In the genomic region with DNA sequence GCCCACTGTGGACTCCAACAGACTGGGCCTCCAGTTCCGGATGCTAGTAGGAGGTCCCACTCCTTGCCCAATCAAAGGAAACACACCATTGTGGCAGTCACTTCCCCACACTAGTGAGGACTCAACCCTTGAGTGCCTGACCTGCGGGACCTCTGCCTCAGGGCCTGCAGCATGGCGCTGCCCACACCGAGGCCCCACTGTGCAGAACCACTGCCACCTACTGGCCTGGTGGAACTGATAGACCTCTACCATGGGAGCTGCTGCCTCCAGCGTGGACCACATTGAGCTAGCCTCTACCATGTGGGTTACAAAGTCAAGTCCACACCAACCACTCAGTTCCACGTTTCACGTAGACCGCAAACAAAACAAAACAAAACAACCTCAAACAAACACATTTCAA, we compare ENCODE assay signal across 15 mouse cellular contexts. TPM values are rescaled to one million over a fixed set of nuclear protein-coding genes. Genes with fewer than 3 reads are reported as not detected.
A peak's percentile ranks its signal among the peaks of the same experiment; 100 is the strongest.
DNase-seq lines count a peak whose midpoint lies in the region; ATAC-seq and TF ChIP-seq lines count a peak whose summit lies in the region.
"Had no signal": no experiment of that assay in that cellular context is flagged by ENCODE, and none has a peak within 500 bp of the region (broad histone marks: within the 10 kb centered on the region; RNA-seq: fewer than 3 reads in every experiment).

No protein-coding gene starts in this region.

- no peak overlapping the region for H3K27ac ChIP-seq in embryonic facial prominence, embryonic 13.5 days
- H3K27ac ChIP-seq in embryonic facial prominence, embryonic 10.5 days (replicated peaks): no peak overlapping the region
- H3K27ac ChIP-seq in neural tube, embryonic 12.5 days: no peak overlapping the region
- no peak overlapping the region for H3K27ac ChIP-seq in neural tube, embryonic 15.5 days (replicated peaks)
- no peak overlapping the region for H3K27ac ChIP-seq in hindbrain, postnatal 0 days
- H3K27ac ChIP-seq: forebrain, embryonic 10.5 days; macrophage had no signal

- no peak overlapping the region for H3K9ac ChIP-seq in embryonic facial prominence, embryonic 13.5 days
- no peak overlapping the region for H3K9ac ChIP-seq in neural tube, embryonic 12.5 days
- H3K9ac ChIP-seq in neural tube, embryonic 15.5 days (replicated peaks): no peak overlapping the region
- H3K9ac ChIP-seq in hindbrain, postnatal 0 days (replicated peaks; ENCODE audit: low read length): no peak overlapping the region

- TF ChIP-seq CTCF in hindbrain, postnatal 0 days (IDR thresholded peaks at IDR 0.05; ENCODE audit: low read depth): no peak

- no peak overlapping the region for H3K4me2 ChIP-seq in embryonic facial prominence, embryonic 13.5 days
- H3K4me2 ChIP-seq in neural tube, embryonic 12.5 days (replicated peaks): no peak overlapping the region
- no peak overlapping the region for H3K4me2 ChIP-seq in neural tube, embryonic 15.5 days
- H3K4me2 ChIP-seq in hindbrain, postnatal 0 days (ENCODE audit: low read depth, low read length): no peak overlapping the region

- no peaks in the 10 kb centered on the region for H3K4me1 ChIP-seq in embryonic facial prominence, embryonic 13.5 days
- 0 out of 2 replicates have a peak, but pooled peaks cover 3% of the 10 kb centered on the region for H3K4me1 ChIP-seq in embryonic facial prominence, embryonic 10.5 days
- H3K4me1 ChIP-seq in neural tube, embryonic 12.5 days: no peaks in the 10 kb centered on the region
- no peaks in the 10 kb centered on the region for H3K4me1 ChIP-seq in neural tube, embryonic 15.5 days
- no peaks in the 10 kb centered on the region for H3K4me1 ChIP-seq in hindbrain, postnatal 0 days (ENCODE audit: insufficient read depth, low read length)
- H3K4me1 ChIP-seq: forebrain, embryonic 10.5 days had no signal

- no peaks in the 10 kb centered on the region for H3K9me3 ChIP-seq in embryonic facial prominence, embryonic 13.5 days
- H3K9me3 ChIP-seq in embryonic facial prominence, embryonic 10.5 days: no peaks in the 10 kb centered on the region
- H3K9me3 ChIP-seq in neural tube, embryonic 12.5 days: no peaks in the 10 kb centered on the region
- no peaks in the 10 kb centered on the region for H3K9me3 ChIP-seq in neural tube, embryonic 15.5 days (replicated peaks)
- no peaks in the 10 kb centered on the region for H3K9me3 ChIP-seq in hindbrain, postnatal 0 days (ENCODE audit: low read length)
- H3K9me3 ChIP-seq: forebrain, embryonic 10.5 days had no signal

- 76% methylated on average over 8 of the region's 8 CpGs for WGBS in embryonic facial prominence, embryonic 13.5 days
- WGBS in embryonic facial prominence, embryonic 10.5 days: 73% methylated on average over 8 of the region's 8 CpGs
- WGBS in neural tube, embryonic 12.5 days: 81% methylated on average over 8 of the region's 8 CpGs
- WGBS in neural tube, embryonic 15.5 days: 77% methylated on average over 8 of the region's 8 CpGs
- WGBS in hindbrain, postnatal 0 days: 77% methylated on average over 8 of the region's 8 CpGs

- no peaks in the 10 kb centered on the region for H3K36me3 ChIP-seq in embryonic facial prominence, embryonic 13.5 days
- no peaks in the 10 kb centered on the region for H3K36me3 ChIP-seq in embryonic facial prominence, embryonic 10.5 days (replicated peaks)
- no peaks in the 10 kb centered on the region for H3K36me3 ChIP-seq in neural tube, embryonic 12.5 days
- no peaks in the 10 kb centered on the region for H3K36me3 ChIP-seq in neural tube, embryonic 15.5 days
- no peaks in the 10 kb centered on the region for H3K36me3 ChIP-seq in hindbrain, postnatal 0 days (ENCODE audit: insufficient read depth, low read length)
- H3K36me3 ChIP-seq: forebrain, embryonic 10.5 days had no signal

- no peak overlapping the region for H3K4me3 ChIP-seq in embryonic facial prominence, embryonic 13.5 days
- H3K4me3 ChIP-seq in embryonic facial prominence, embryonic 10.5 days: no peak overlapping the region
- H3K4me3 ChIP-seq in neural tube, embryonic 12.5 days: no peak overlapping the region
- no peak overlapping the region for H3K4me3 ChIP-seq in neural tube, embryonic 15.5 days (replicated peaks)
- no peak overlapping the region for H3K4me3 ChIP-seq in hindbrain, postnatal 0 days (ENCODE audit: low read length)
- H3K4me3 ChIP-seq: forebrain, embryonic 10.5 days; myocyte had no signal

- 0 out of 2 replicates have a peak, but pooled peaks have one; percentile 10 for ATAC-seq in embryonic facial prominence, embryonic 13.5 days (ENCODE audit: insufficient number of reproducible peaks, insufficient read depth, low FRiP score, low TSS enrichment, low read depth)
- ATAC-seq in neural tube, embryonic 12.5 days (ENCODE audit: low FRiP score, low read depth): 0 out of 2 replicates have a peak, but pooled peaks have one; percentile 33
- no peak for ATAC-seq in neural tube, embryonic 15.5 days (ENCODE audit: low FRiP score)
- ATAC-seq in megakaryocyte-erythroid progenitor cell, adult 5-6 weeks (replicated peaks; ENCODE audit: low FRiP score, low TSS enrichment, poor library complexity, severe bottlenecking): 0 out of 2 replicates have a peak, but pooled peaks have one; percentile 22
- no peak for ATAC-seq in hindbrain, postnatal 0 days

- DNase-seq in embryonic facial prominence, embryonic 10.5 days (ENCODE audit: low spot score): no peak
- peak; percentile 75 for DNase-seq in R1 (ENCODE audit: low read depth, low spot score)
- no peak for DNase-seq in hindbrain, postnatal 0 days (ENCODE audit: low spot score)
- no peak for DNase-seq in right cerebral cortex, postnatal 25 days
- DNase-seq: adrenal gland, postnatal 10 days; B cell, adult 2 months; kidney, postnatal 25 days; layer of hippocampus, postnatal 36 days had no signal

- H3K27me3 ChIP-seq in embryonic facial prominence, embryonic 13.5 days: no peaks in the 10 kb centered on the region
- no peaks in the 10 kb centered on the region for H3K27me3 ChIP-seq in embryonic facial prominence, embryonic 10.5 days (replicated peaks; ENCODE audit: low read depth, poor library complexity, severe bottlenecking)
- H3K27me3 ChIP-seq in neural tube, embryonic 12.5 days (replicated peaks): no peaks in the 10 kb centered on the region
- H3K27me3 ChIP-seq in neural tube, embryonic 15.5 days (replicated peaks): no peaks in the 10 kb centered on the region
- no peaks in the 10 kb centered on the region for H3K27me3 ChIP-seq in hindbrain, postnatal 0 days (ENCODE audit: insufficient read depth, low read length)

RNA-seq across cellular contexts. Expression of gene 1700019D03Rik, which starts 55.4 kb away (rescaled TPM):
- polyA plus RNA-seq in embryonic facial prominence, embryonic 13.5 days (2015; fragmentation: Nextera tagmentation; extraction: Ambion mirVana): 2.9 and 3.2 TPM in 2 replicates
- 4.6 and 4.9 TPM in 2 replicates for polyA plus RNA-seq in embryonic facial prominence, embryonic 10.5 days (2016; fragmentation: Nextera tagmentation; extraction: Ambion mirVana)
- polyA plus RNA-seq in neural tube, embryonic 12.5 days (2016; fragmentation: Nextera tagmentation; extraction: Ambion mirVana): 5.1 and 5.7 TPM in 2 replicates
- 5.3 and 5.7 TPM in 2 replicates for polyA plus RNA-seq in neural tube, embryonic 15.5 days (2015; fragmentation: Nextera tagmentation; extraction: Ambion mirVana)
- total RNA-seq in megakaryocyte-erythroid progenitor cell, adult 5-6 weeks (2014; fragmentation: Nextera tagmentation): 0.20 TPM in 1 of 2 replicates, not detected in the other
- total RNA-seq in megakaryocyte-erythroid progenitor cell, adult 5-6 weeks (2017): 0.30 TPM in 1 of 2 replicates, not detected in the other
- total RNA-seq in hindbrain, postnatal 0 days (2014; rRNA removed): 2.8 and 6.4 TPM in 2 replicates
- polyA plus RNA-seq in hindbrain, postnatal 0 days (2015; fragmentation: Nextera tagmentation; extraction: Ambion mirVana): 5.5 and 7.1 TPM in 2 replicates
- polyA plus RNA-seq: macrophage had no signal

Comparison
In these comparisons a context has a peak if more than half of its experiments do, and no peak if none do; other contexts are left out.
1. ATAC-seq: peak in embryonic facial prominence, embryonic 13.5 days (single experiment), neural tube, embryonic 12.5 days (single experiment) and megakaryocyte-erythroid progenitor cell, adult 5-6 weeks (single experiment); none in neural tube, embryonic 15.5 days (single experiment) and hindbrain, postnatal 0 days (single experiment).